Comparison of ENCODE assay signal across 10 mouse cellular contexts in the genomic region with DNA sequence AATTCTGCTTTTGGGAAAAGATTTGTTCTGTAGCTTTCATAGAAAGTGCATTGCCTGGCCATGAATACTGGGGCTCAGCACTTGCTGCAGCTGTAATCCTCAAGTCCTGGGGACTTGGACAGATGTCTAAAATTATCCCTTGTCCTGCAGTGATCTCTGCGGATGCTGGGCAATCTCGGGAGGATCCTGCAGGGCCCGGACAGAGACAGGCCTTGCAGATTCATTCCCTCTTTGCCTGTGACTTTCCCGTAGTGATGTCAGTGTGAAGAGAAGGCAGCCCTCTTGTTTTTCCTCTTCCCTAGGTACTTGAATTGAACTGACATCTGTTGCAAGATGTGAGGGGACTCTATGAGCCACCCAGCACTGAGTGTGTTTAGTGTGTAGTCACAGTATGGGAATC.
DNase-seq lines count a peak whose midpoint lies in the region; ATAC-seq lines count a peak whose summit lies in the region.
"Had no signal": no experiment of that assay in that cellular context is flagged by ENCODE, and none has a peak within 500 bp of the region (broad histone marks: within the 10 kb centered on the region; RNA-seq: fewer than 3 reads in every experiment).

No protein-coding gene starts in this region.

- H3K4me1 ChIP-seq in hindbrain, embryonic 14.5 days (replicated peaks; ENCODE audit: control insufficient read depth, insufficient read depth, low read length), result peaks cover 16% of the 10 kb centered on the region
- H3K4me1 ChIP-seq in hindbrain, embryonic 11.5 days (replicated peaks; ENCODE audit: control insufficient read depth, insufficient read depth, low read length), result no peaks in the 10 kb centered on the region; the same call in 1 of the 2 replicates
- peaks cover 52% of the 10 kb centered on the region for H3K4me1 ChIP-seq in brown adipose tissue, adult 24 weeks (ENCODE audit: control insufficient read depth, insufficient read depth, insufficient read length, low read length)
- H3K4me1 ChIP-seq in embryonic facial prominence, embryonic 14.5 days (ENCODE audit: control insufficient read depth, insufficient read depth, low read length), result peaks cover 39% of the 10 kb centered on the region
- peaks cover 66% of the 10 kb centered on the region for H3K4me1 ChIP-seq in limb, embryonic 15.5 days

- H3K36me3 ChIP-seq in hindbrain, embryonic 14.5 days (replicated peaks; ENCODE audit: control insufficient read depth, insufficient read depth), result peaks cover 10% of the 10 kb centered on the region; the same call in 1 of the 2 replicates
- no peaks in the 10 kb centered on the region for H3K36me3 ChIP-seq in hindbrain, embryonic 11.5 days (ENCODE audit: control insufficient read depth, insufficient read depth, low read length)
- peaks cover 45% of the 10 kb centered on the region for H3K36me3 ChIP-seq in embryonic facial prominence, embryonic 14.5 days (ENCODE audit: control insufficient read depth, insufficient read depth, low read length)
- peaks cover 33% of the 10 kb centered on the region for H3K36me3 ChIP-seq in limb, embryonic 15.5 days

- no peak; the same call in 1 of the 2 replicates for ATAC-seq in hindbrain, embryonic 14.5 days (ENCODE audit: low FRiP score)
- no peak for ATAC-seq in hindbrain, embryonic 11.5 days (ENCODE audit: low FRiP score)
- no peak; the same call in 1 of the 2 replicates for ATAC-seq in embryonic facial prominence, embryonic 14.5 days (ENCODE audit: low read depth)
- no peak for ATAC-seq in limb, embryonic 15.5 days (ENCODE audit: insufficient number of reproducible peaks, low FRiP score, low TSS enrichment, low read depth)

- no peaks in the 10 kb centered on the region for H3K27me3 ChIP-seq in hindbrain, embryonic 14.5 days (ENCODE audit: control insufficient read depth, insufficient read depth, low read length)
- H3K27me3 ChIP-seq in hindbrain, embryonic 11.5 days (ENCODE audit: control insufficient read depth, insufficient read depth, low read length), result no peaks in the 10 kb centered on the region; the same call in 1 of the 2 replicates
- no peaks in the 10 kb centered on the region for H3K27me3 ChIP-seq in embryonic facial prominence, embryonic 14.5 days (replicated peaks; ENCODE audit: control insufficient read depth, insufficient read depth, low read length)
- no peaks in the 10 kb centered on the region for H3K27me3 ChIP-seq in limb, embryonic 15.5 days

- no peak overlapping the region for H3K4me2 ChIP-seq in hindbrain, embryonic 14.5 days (replicated peaks)
- no peak overlapping the region for H3K4me2 ChIP-seq in hindbrain, embryonic 11.5 days (replicated peaks; ENCODE audit: low read depth, low read length)
- H3K4me2 ChIP-seq in embryonic facial prominence, embryonic 14.5 days (ENCODE audit: low read depth, low read length), result no peak overlapping the region; the same call in 1 of the 2 replicates
- no peak overlapping the region for H3K4me2 ChIP-seq in limb, embryonic 15.5 days

- no peak overlapping the region for H3K4me3 ChIP-seq in hindbrain, embryonic 14.5 days (replicated peaks; ENCODE audit: low read length)
- no peak overlapping the region for H3K4me3 ChIP-seq in hindbrain, embryonic 11.5 days (ENCODE audit: low read depth, low read length)
- H3K4me3 ChIP-seq in brown adipose tissue, adult 24 weeks (ENCODE audit: insufficient read depth, low read depth, low read length), result no peak overlapping the region
- no peak overlapping the region for H3K4me3 ChIP-seq in embryonic facial prominence, embryonic 14.5 days (ENCODE audit: low read depth, low read length)
- no peak overlapping the region for H3K4me3 ChIP-seq in limb, embryonic 15.5 days

- no peak overlapping the region for H3K9ac ChIP-seq in hindbrain, embryonic 14.5 days
- H3K9ac ChIP-seq in hindbrain, embryonic 11.5 days (ENCODE audit: low read depth, low read length), result no peak overlapping the region
- H3K9ac ChIP-seq in embryonic facial prominence, embryonic 14.5 days (ENCODE audit: low read depth, low read length), result 0 out of 2 replicates have a peak overlapping the region, but pooled peaks have one; percentile 20
- no peak overlapping the region for H3K9ac ChIP-seq in limb, embryonic 15.5 days

- no peak for DNase-seq in hindbrain, embryonic 14.5 days (ENCODE audit: low spot score)
- no peak for DNase-seq in hindbrain, embryonic 11.5 days (ENCODE audit: low spot score)
- no peak for DNase-seq in embryonic facial prominence, embryonic 14.5 days (ENCODE audit: low spot score)
- no peak for DNase-seq in Muller cell, postnatal 12 days (ENCODE audit: inconsistent ontology term)
- DNase-seq in thymus, postnatal 14 days, result no peak
- DNase-seq: retina, postnatal 1 day; thymus, adult 18-20 months had no signal

- H3K27ac ChIP-seq in hindbrain, embryonic 14.5 days, result peak overlapping the region; percentile 9; the same call in 1 of the 2 replicates
- H3K27ac ChIP-seq in hindbrain, embryonic 11.5 days (ENCODE audit: low read depth, low read length), result no peak overlapping the region
- H3K27ac ChIP-seq in brown adipose tissue, adult 24 weeks (replicated peaks; ENCODE audit: low read depth, low read length), result 0 out of 2 replicates have a peak overlapping the region, but pooled peaks have one; percentile 37
- H3K27ac ChIP-seq in embryonic facial prominence, embryonic 14.5 days (replicated peaks; ENCODE audit: low read depth, low read length), result peak overlapping the region; percentile 82
- H3K27ac ChIP-seq in limb, embryonic 15.5 days, result peak overlapping the region; percentile 82

- no peaks in the 10 kb centered on the region for H3K9me3 ChIP-seq in hindbrain, embryonic 14.5 days (ENCODE audit: control insufficient read depth, low read length)
- H3K9me3 ChIP-seq in hindbrain, embryonic 11.5 days (ENCODE audit: control insufficient read depth, low read length), result no peaks in the 10 kb centered on the region
- H3K9me3 ChIP-seq in embryonic facial prominence, embryonic 14.5 days (ENCODE audit: control insufficient read depth, low read length), result no peaks in the 10 kb centered on the region
- H3K9me3 ChIP-seq in limb, embryonic 15.5 days, result no peaks in the 10 kb centered on the region
- H3K9me3 ChIP-seq: G1E had no signal

- WGBS in hindbrain, embryonic 14.5 days, result 35% methylated on average over 4 of the region's 4 CpGs
- 41% methylated on average over 4 of the region's 4 CpGs for WGBS in hindbrain, embryonic 11.5 days
- 17% methylated on average over 4 of the region's 4 CpGs for WGBS in embryonic facial prominence, embryonic 14.5 days
- WGBS in limb, embryonic 15.5 days, result 24% methylated on average over 4 of the region's 4 CpGs
